In the genomic region with DNA sequence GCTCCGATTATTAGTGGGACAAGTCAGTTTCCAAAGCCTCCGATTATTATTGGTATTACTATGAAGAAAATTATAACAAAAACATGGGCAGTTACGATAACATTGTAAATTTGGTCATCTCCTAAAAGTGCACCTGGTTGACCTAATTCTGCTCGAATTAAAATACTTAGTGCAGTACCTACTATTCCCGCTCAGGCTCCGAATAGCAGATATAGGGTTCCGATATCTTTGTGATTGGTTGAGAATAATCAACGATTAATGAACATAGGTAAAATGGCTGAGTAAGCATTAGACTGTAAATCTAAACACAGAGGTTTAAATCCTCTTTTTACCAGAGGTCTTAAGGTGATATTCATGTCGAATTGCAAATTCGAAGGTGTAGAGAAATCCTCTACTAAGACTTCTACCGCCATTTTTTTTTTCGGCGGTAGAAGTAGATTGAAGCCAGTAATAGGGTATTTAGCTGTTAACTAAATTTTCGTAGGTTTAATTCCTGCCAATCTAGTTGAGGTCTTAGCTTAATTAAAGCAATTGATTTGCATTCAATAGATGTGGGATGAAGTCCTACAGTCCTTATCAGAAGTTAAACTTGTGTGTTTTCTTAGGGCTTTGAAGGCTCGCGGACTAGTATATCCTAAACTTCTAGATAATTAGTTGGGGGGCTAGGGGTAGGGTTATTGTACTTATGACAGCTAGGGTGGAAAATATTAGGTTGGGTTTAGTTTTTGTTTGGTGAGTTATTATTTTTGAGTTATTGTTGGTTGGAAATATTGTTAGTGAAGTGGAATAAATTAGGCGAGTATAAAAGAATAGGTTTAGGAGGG, we compare ENCODE assay signal across 9 mouse cellular contexts. TPM values are rescaled to one million over a fixed set of nuclear protein-coding genes. Genes with fewer than 3 reads are reported as not detected.
DNase-seq lines count a peak whose midpoint lies in the region; ATAC-seq and TF ChIP-seq lines count a peak whose summit lies in the region.
"Not testable (repeated sequence)": the region's sequence is repeated elsewhere in the genome, so short reads cannot be mapped to it uniquely, and the experiment has no call there.
"Had no signal": no experiment of that assay in that cellular context is flagged by ENCODE, and none has a peak within 500 bp of the region (broad histone marks: within the 10 kb centered on the region; RNA-seq: fewer than 3 reads in every experiment).

No protein-coding gene starts in this region.

- not testable (repeated sequence) for H3K4me1 ChIP-seq in embryonic facial prominence, embryonic 11.5 days (ENCODE audit: control insufficient read depth, insufficient read depth, low read length); forebrain, embryonic 15.5 days; intestine, postnatal 0 days (replicated peaks; ENCODE audit: control insufficient read depth, insufficient read depth, low read length); liver, embryonic 13.5 days (replicated peaks); midbrain, embryonic 11.5 days (ENCODE audit: control insufficient read depth, insufficient read depth, low read length); neural tube, embryonic 15.5 days

- WGBS in embryonic facial prominence, embryonic 11.5 days, result 91% methylated on average over 16 of the region's 17 CpGs
- WGBS in forebrain, embryonic 15.5 days, result 86% methylated on average over 17 of the region's 17 CpGs
- WGBS in intestine, postnatal 0 days, result 78% methylated on average over 16 of the region's 17 CpGs
- WGBS in liver, embryonic 13.5 days (ENCODE audit: insufficient replicate concordance), result 74% methylated on average over 16 of the region's 17 CpGs
- WGBS in midbrain, embryonic 11.5 days, result 83% methylated on average over 16 of the region's 17 CpGs
- 92% methylated on average over 16 of the region's 17 CpGs for WGBS in neural tube, embryonic 15.5 days

- H3K4me3 ChIP-seq in embryonic facial prominence, embryonic 11.5 days (ENCODE audit: low read depth, low read length); forebrain, embryonic 15.5 days; intestine, postnatal 0 days (ENCODE audit: low read depth, low read length); liver, embryonic 13.5 days (replicated peaks); midbrain, embryonic 11.5 days (ENCODE audit: low read depth, low read length); neural tube, embryonic 15.5 days (replicated peaks): not testable (repeated sequence)

- H3K4me2 ChIP-seq in embryonic facial prominence, embryonic 11.5 days (ENCODE audit: low read depth, low read length); forebrain, embryonic 15.5 days (replicated peaks); intestine, postnatal 0 days (replicated peaks; ENCODE audit: low read depth); liver, embryonic 13.5 days; midbrain, embryonic 11.5 days; neural tube, embryonic 15.5 days: not testable (repeated sequence)

- not testable (repeated sequence) for H3K27ac ChIP-seq in embryonic facial prominence, embryonic 11.5 days (replicated peaks; ENCODE audit: low read depth, low read length); forebrain, embryonic 15.5 days (replicated peaks); intestine, postnatal 0 days (ENCODE audit: low read depth, low read length); liver, embryonic 13.5 days; midbrain, embryonic 11.5 days (ENCODE audit: low read depth, low read length); neural tube, embryonic 15.5 days (replicated peaks)

- TF ChIP-seq CTCF in intestine, postnatal 0 days (IDR thresholded peaks at IDR 0.05; ENCODE audit: low read depth), result not testable (repeated sequence)

- not testable (repeated sequence) for H3K9ac ChIP-seq in embryonic facial prominence, embryonic 11.5 days (replicated peaks; ENCODE audit: low read length); forebrain, embryonic 15.5 days (replicated peaks); intestine, postnatal 0 days (ENCODE audit: low read depth, low read length); liver, embryonic 13.5 days; midbrain, embryonic 11.5 days (ENCODE audit: low read length); neural tube, embryonic 15.5 days (replicated peaks)

- peak; percentile 93 for ATAC-seq in embryonic facial prominence, embryonic 11.5 days (replicated peaks; ENCODE audit: insufficient number of reproducible peaks, low FRiP score, low TSS enrichment, low read depth)
- ATAC-seq in forebrain, embryonic 15.5 days (replicated peaks), result peak; percentile 92
- peak; percentile 47 to 59 for ATAC-seq in hematopoietic stem cell, adult 5-6 weeks (replicated peaks in 1 of 2; ENCODE audit: insufficient read depth in 1 of 2, low FRiP score in 2 of 2, low TSS enrichment in 1 of 2, low read depth in 1 of 2, poor library complexity in 2 of 2, severe bottlenecking in 2 of 2)
- ATAC-seq in intestine, postnatal 0 days, result peak; percentile 88
- peak; percentile 79 for ATAC-seq in liver, embryonic 13.5 days (ENCODE audit: low read depth)
- ATAC-seq in midbrain, embryonic 11.5 days (ENCODE audit: low FRiP score), result peak; percentile 93
- peak; percentile 91 for ATAC-seq in neural tube, embryonic 15.5 days (ENCODE audit: low FRiP score)

- not testable (repeated sequence) for H3K9me3 ChIP-seq in embryonic facial prominence, embryonic 11.5 days (replicated peaks; ENCODE audit: control insufficient read depth, low read length); forebrain, embryonic 15.5 days; intestine, postnatal 0 days (ENCODE audit: control insufficient read depth); liver, embryonic 13.5 days (replicated peaks); midbrain, embryonic 11.5 days (ENCODE audit: control insufficient read depth, low read length); neural tube, embryonic 15.5 days (replicated peaks)

- not testable (repeated sequence) for H3K27me3 ChIP-seq in embryonic facial prominence, embryonic 11.5 days (ENCODE audit: control insufficient read depth, insufficient read depth, low read length); forebrain, embryonic 15.5 days; intestine, postnatal 0 days (replicated peaks; ENCODE audit: control insufficient read depth, insufficient read depth, low read length); liver, embryonic 13.5 days; midbrain, embryonic 11.5 days (ENCODE audit: control insufficient read depth, insufficient read depth, low read length); neural tube, embryonic 15.5 days (replicated peaks)

- H3K36me3 ChIP-seq in embryonic facial prominence, embryonic 11.5 days (replicated peaks; ENCODE audit: control insufficient read depth, insufficient read depth, low read depth, low read length); forebrain, embryonic 15.5 days; intestine, postnatal 0 days (ENCODE audit: control insufficient read depth, insufficient read depth); liver, embryonic 13.5 days; midbrain, embryonic 11.5 days (ENCODE audit: control insufficient read depth, insufficient read depth, low read length); neural tube, embryonic 15.5 days: not testable (repeated sequence)

- DNase-seq in embryonic facial prominence, embryonic 11.5 days (ENCODE audit: low spot score); liver, embryonic 13.5 days; midbrain, embryonic 11.5 days (ENCODE audit: low spot score, missing footprints): not testable (repeated sequence)

RNA-seq across cellular contexts. Expression of a gene that starts 32.4 kb away (rescaled TPM):
- 2.8 and 3.6 TPM in 2 replicates for polyA plus RNA-seq in embryonic facial prominence, embryonic 11.5 days (2014; fragmentation: Nextera tagmentation; extraction: Ambion mirVana)
- polyA plus RNA-seq in forebrain, embryonic 15.5 days (2015; fragmentation: Nextera tagmentation; extraction: Ambion mirVana), result 70.0 and 78.2 TPM in 2 replicates
- 0.06 and 0.10 TPM in 2 replicates for total RNA-seq in hematopoietic stem cell, adult 5-6 weeks (2017)
- not detected in 2 replicates for polyA plus RNA-seq in intestine, postnatal 0 days (2015; fragmentation: Nextera tagmentation; extraction: Ambion mirVana)
- 0.03 and 0.06 TPM in 2 replicates for polyA plus RNA-seq in liver, embryonic 13.5 days (2015; fragmentation: Nextera tagmentation; extraction: Ambion mirVana)
- polyA plus RNA-seq in midbrain, embryonic 11.5 days (2014; fragmentation: Nextera tagmentation; extraction: Ambion mirVana), result 15.1 and 24.0 TPM in 2 replicates
- polyA plus RNA-seq in neural tube, embryonic 15.5 days (2015; fragmentation: Nextera tagmentation; extraction: Ambion mirVana), result 28.2 and 35.7 TPM in 2 replicates
- total RNA-seq: heart, adult 18-20 months had no signal
- polyA plus RNA-seq: lung, adult 2 months had no signal
